Mouse (Mus musculus): ENCODE measurements around the gene Psmb11. TPM values are rescaled to one million over a fixed set of nuclear protein-coding genes. Genes with fewer than 3 reads are reported as not detected.

The Psmb11 gene
- polyA plus RNA-seq, 1 experiment: 0.38 TPM

DNA sequence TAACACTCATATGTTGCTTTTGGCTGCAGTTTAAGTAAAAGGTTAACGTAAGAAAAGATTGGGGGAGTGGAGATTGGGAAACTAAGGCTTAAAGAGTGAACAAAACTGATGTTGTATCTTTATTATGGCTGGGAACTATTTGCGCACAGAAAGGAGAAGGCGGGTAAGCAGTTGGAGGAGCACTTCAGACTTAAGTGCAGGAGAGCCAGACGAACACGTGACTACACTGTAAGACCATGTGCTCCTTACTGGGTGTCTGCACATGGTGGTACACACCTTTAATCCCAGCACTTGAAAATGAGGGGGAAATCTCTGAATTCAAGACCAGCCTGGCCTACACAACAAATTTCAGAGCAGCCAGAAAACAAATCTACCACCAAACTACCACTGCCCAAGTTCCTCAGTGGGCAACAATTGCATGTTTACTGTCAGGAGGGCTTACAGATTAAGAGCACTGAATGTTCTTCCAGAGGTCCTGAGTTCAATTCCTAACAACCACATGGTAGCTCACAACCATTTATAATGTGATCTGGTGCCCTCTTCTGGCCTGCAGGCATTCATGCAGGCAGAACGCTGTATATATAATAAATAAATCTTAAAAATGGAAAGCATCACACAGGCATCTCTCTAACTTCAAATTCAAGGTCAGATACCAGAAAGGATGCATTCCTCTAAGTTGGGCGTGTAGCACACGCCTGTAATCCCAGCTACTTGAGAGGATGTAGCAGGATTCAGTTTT lies 25.8 kb downstream of the Psmb11 start:
- H3K27me3 ChIP-seq (ENCODE audit: control insufficient read depth, insufficient read depth, low read length): no peaks in the 10 kb centered on the region
- no peak overlapping the region for H3K27ac ChIP-seq (ENCODE audit: control insufficient read depth, insufficient read depth, low read depth, low read length)
- TF ChIP-seq CTCF (IDR thresholded peaks at IDR 0.05; ENCODE audit: control insufficient read depth, insufficient read depth, insufficient replicate concordance, low read depth, low read length) (no peak), POLR2A (IDR thresholded peaks at IDR 0.05; ENCODE audit: control insufficient read depth, low read depth, low read length) (no peak)
- H3K4me3 ChIP-seq (ENCODE audit: control insufficient read depth, low read depth, low read length): no peak overlapping the region
- H3K4me1 ChIP-seq (ENCODE audit: control insufficient read depth, insufficient read depth, low read length): peaks cover 7% of the 10 kb centered on the region
- peaks cover 3% of the 10 kb centered on the region for H3K36me3 ChIP-seq (ENCODE audit: control insufficient read depth, insufficient read depth, low read length)

GRCm38 (mm10) chr14:54647900-54648299 lies 26.7 kb downstream of the Psmb11 start:
- no peaks in the 10 kb centered on the region; the same call in 1 of the 2 replicates for H3K4me1 ChIP-seq (ENCODE audit: control insufficient read depth, insufficient read depth, low read length)
- TF ChIP-seq POLR2A (IDR thresholded peaks at IDR 0.05; ENCODE audit: control insufficient read depth, low read depth, low read length) (no peak), CTCF (IDR thresholded peaks at IDR 0.05; ENCODE audit: control insufficient read depth, insufficient read depth, insufficient replicate concordance, low read depth, low read length) (no peak)
- H3K4me3 ChIP-seq (ENCODE audit: control insufficient read depth, low read depth, low read length): no peak overlapping the region
- no peaks in the 10 kb centered on the region for H3K27me3 ChIP-seq (ENCODE audit: control insufficient read depth, insufficient read depth, low read length)
- H3K27ac ChIP-seq (ENCODE audit: control insufficient read depth, insufficient read depth, low read depth, low read length): no peak overlapping the region
- H3K36me3 ChIP-seq (ENCODE audit: control insufficient read depth, insufficient read depth, low read length): peaks cover 3% of the 10 kb centered on the region

DNA sequence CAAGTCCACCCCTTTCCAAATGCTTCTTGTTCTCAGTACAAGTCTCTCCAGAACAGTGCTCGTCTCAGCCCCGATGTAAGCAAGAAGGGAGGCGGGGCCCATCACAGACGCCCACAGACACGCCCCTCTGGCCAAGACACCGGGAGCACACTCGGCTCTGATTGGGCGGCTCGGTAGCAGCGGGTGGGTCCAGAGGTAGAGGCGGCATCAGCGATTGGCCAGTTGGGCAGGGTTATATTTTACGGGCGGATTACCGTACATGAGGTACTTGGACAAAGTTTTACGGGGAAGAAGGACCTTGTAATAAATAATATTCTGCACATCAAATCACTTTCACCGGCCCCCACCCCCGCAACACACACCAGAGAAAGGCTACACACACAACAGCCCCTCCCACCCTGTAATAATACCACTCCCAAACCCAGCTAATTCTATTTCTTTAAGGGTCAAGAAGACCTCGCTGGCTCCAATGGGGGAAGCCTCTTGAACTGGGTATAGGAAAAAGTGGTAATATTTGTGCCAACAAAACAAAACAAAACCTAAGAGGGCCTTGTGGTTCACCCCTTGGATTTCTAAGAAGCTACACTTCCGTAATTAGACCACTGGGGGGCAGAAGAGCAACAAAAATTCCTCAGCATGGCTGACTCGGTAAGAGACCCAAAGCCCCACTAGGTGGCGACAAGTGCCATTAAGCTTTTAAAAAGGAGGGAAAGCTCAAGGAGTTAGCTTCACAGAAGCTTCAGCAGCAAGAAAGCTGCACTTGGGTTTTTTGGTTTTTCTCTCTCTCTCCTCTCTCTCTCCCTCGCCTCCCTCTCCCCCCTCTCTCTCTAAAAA lies 29.6 kb downstream of the Psmb11 start:
- TF ChIP-seq POLR2A (IDR thresholded peaks at IDR 0.05; ENCODE audit: control insufficient read depth, low read depth, low read length): no peak
- TF ChIP-seq CTCF (IDR thresholded peaks at IDR 0.05; ENCODE audit: control insufficient read depth, insufficient read depth, insufficient replicate concordance, low read depth, low read length): peak; percentile 34; the same call in 1 of the 2 replicates
- no peaks in the 10 kb centered on the region for H3K27me3 ChIP-seq (ENCODE audit: control insufficient read depth, insufficient read depth, low read length)
- H3K27ac ChIP-seq (ENCODE audit: control insufficient read depth, insufficient read depth, low read depth, low read length): peak overlapping the region; percentile 34; the same call in 1 of the 2 replicates
- H3K4me1 ChIP-seq (ENCODE audit: control insufficient read depth, insufficient read depth, low read length): no peaks in the 10 kb centered on the region; the same call in 1 of the 2 replicates
- no peak overlapping the region; the same call in none of the 2 replicates for H3K4me3 ChIP-seq (ENCODE audit: control insufficient read depth, low read depth, low read length)
- H3K36me3 ChIP-seq (ENCODE audit: control insufficient read depth, insufficient read depth, low read length): peaks cover 3% of the 10 kb centered on the region

GRCm38 (mm10) chr14:54651556-54651955 lies 30.3 kb downstream of the Psmb11 start:
- Histone ChIP-seq H3K4me1 (ENCODE audit: control insufficient read depth, insufficient read depth, low read length) (no peaks in the 10 kb centered on the region; the same call in 1 of the 2 replicates), H3K27ac (ENCODE audit: control insufficient read depth, insufficient read depth, low read depth, low read length) (no peak overlapping the region), H3K4me3 (ENCODE audit: control insufficient read depth, low read depth, low read length) (no peak overlapping the region), H3K36me3 (ENCODE audit: control insufficient read depth, insufficient read depth, low read length) (peaks cover 3% of the 10 kb centered on the region), H3K27me3 (ENCODE audit: control insufficient read depth, insufficient read depth, low read length) (no peaks in the 10 kb centered on the region)
- TF ChIP-seq POLR2A (IDR thresholded peaks at IDR 0.05; ENCODE audit: control insufficient read depth, low read depth, low read length) (no peak), CTCF (IDR thresholded peaks at IDR 0.05; ENCODE audit: control insufficient read depth, insufficient read depth, insufficient replicate concordance, low read depth, low read length) (no peak)

GRCm38 (mm10) chr14:54652787-54653186 lies 31.6 kb downstream of the Psmb11 start:
- no peaks in the 10 kb centered on the region; the same call in 1 of the 2 replicates for H3K4me1 ChIP-seq (ENCODE audit: control insufficient read depth, insufficient read depth, low read length)
- TF ChIP-seq POLR2A (IDR thresholded peaks at IDR 0.05; ENCODE audit: control insufficient read depth, low read depth, low read length): no peak
- TF ChIP-seq CTCF (IDR thresholded peaks at IDR 0.05; ENCODE audit: control insufficient read depth, insufficient read depth, insufficient replicate concordance, low read depth, low read length): no peak
- no peaks in the 10 kb centered on the region for H3K27me3 ChIP-seq (ENCODE audit: control insufficient read depth, insufficient read depth, low read length)
- H3K4me3 ChIP-seq (ENCODE audit: control insufficient read depth, low read depth, low read length): no peak overlapping the region
- peaks cover 3% of the 10 kb centered on the region for H3K36me3 ChIP-seq (ENCODE audit: control insufficient read depth, insufficient read depth, low read length)
- no peak overlapping the region; the same call in 1 of the 2 replicates for H3K27ac ChIP-seq (ENCODE audit: control insufficient read depth, insufficient read depth, low read depth, low read length)

- no peaks in the 10 kb centered on the region; the same call in 1 of the 2 replicates for H3K4me1 ChIP-seq (ENCODE audit: control insufficient read depth, insufficient read depth, low read length)
- no peak overlapping the region for H3K27ac ChIP-seq (ENCODE audit: control insufficient read depth, insufficient read depth, low read depth, low read length)
- H3K27me3 ChIP-seq (ENCODE audit: control insufficient read depth, insufficient read depth, low read length): no peaks in the 10 kb centered on the region
- TF ChIP-seq POLR2A (IDR thresholded peaks at IDR 0.05; ENCODE audit: control insufficient read depth, low read depth, low read length) (no peak), CTCF (IDR thresholded peaks at IDR 0.05; ENCODE audit: control insufficient read depth, insufficient read depth, insufficient replicate concordance, low read depth, low read length) (no peak)
- H3K36me3 ChIP-seq (ENCODE audit: control insufficient read depth, insufficient read depth, low read length): peaks cover 3% of the 10 kb centered on the region
- peak overlapping the region; percentile 53 for H3K4me3 ChIP-seq (ENCODE audit: control insufficient read depth, low read depth, low read length)
These were observed 32.3 kb downstream of the Psmb11 start for GRCm38 (mm10) chr14:54653496-54653895.

GRCm38 (mm10) chr14:54660009-54660408 lies 38.8 kb downstream of the Psmb11 start:
- H3K4me1 ChIP-seq (ENCODE audit: control insufficient read depth, insufficient read depth, low read length): no peaks in the 10 kb centered on the region
- no peaks in the 10 kb centered on the region for H3K27me3 ChIP-seq (ENCODE audit: control insufficient read depth, insufficient read depth, low read length)
- TF ChIP-seq CTCF (IDR thresholded peaks at IDR 0.05; ENCODE audit: control insufficient read depth, insufficient read depth, insufficient replicate concordance, low read depth, low read length) (no peak), POLR2A (IDR thresholded peaks at IDR 0.05; ENCODE audit: control insufficient read depth, low read depth, low read length) (no peak)
- H3K36me3 ChIP-seq (ENCODE audit: control insufficient read depth, insufficient read depth, low read length): peaks cover 10% of the 10 kb centered on the region
- H3K27ac ChIP-seq (ENCODE audit: control insufficient read depth, insufficient read depth, low read depth, low read length): no peak overlapping the region
- no peak overlapping the region for H3K4me3 ChIP-seq (ENCODE audit: control insufficient read depth, low read depth, low read length)
